Mouse (Mus musculus) spleen, embryonic (tissue): ENCODE measurements at regions not wholly inside any gene's neighbourhood (a gene's known extent, or its start where the extent isn't known, plus 50 kb on each side); places are given as distances from the start of the nearest gene placed in this dataset.

Experiments used
- CTCF ChIA-PET: fragments of 350-600 bp; sonication (Branson Sonifier 250); formaldehyde crosslinking; loops from one replicate; lab custom pipeline; 2022; lab: Charles Lee

DNA sequence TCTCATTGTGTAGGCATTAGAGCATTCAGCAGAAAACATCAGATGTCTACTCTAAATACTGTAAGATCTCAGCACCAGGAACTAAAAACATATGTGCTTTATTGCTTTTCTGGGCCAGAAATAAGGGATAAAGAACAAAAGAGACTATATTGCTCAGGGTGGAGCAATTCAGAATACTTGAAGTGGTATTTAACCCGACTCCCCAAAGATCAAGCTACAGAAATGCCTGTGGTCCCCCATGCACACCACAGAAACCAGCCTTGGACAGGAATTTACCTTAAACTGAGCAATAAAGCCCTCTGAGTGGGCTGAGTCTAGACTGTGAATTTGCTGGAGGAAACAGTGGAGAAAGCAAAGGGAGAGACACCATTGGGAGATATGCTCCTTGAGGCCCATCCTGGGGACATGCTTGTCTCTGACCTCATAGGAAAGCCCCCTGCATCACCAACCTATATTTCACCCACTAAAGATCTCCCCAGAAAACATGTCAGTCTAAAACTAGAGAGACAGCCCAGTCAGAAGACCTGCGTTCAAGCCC, 197.3 kb upstream of the 4930412O13Rik start:
- CTCF ChIA-PET: no interaction called here

DNA sequence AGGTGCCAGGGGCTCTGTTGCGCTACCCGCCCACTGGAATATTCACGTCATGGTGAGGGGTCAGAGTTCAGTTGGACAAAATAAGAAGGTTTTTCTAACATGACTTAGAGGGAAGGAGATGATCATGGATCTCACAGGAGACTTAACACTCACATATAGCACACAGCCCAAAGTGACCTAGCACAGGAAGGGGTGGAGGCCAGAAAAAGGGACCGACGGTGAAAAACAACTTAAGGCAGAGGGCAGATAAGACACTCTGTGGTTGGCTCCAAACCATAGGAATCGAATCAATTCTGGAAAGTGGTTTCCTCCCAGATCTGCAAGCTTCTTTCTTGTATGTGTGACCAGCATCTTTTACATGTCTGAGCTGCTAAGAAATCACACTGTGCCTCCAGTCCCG, 192.9 kb upstream of the 4930412O13Rik start:
- CTCF ChIA-PET: no interaction called here

DNA sequence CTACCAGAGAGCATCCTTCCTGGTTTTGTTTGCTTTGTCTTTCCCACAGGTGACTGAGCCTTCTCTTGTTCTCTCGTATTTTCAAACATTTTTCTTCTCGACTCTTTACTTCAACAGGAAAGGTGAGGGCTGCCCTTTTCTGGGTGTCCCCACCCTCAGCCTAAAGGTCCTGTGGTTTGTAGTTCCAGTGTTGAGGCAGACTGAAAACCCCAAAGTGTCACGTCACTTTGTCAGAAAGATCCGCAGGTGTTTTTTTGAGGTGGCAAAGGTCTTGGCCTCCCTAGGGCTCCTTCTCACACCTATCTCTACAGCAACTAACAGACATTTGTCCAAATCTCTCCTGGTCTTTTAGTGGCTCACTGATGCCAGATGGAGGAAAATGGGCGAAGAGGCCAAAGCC, 191.5 kb upstream of the 4930412O13Rik start:
- CTCF ChIA-PET: no interaction called here

DNA sequence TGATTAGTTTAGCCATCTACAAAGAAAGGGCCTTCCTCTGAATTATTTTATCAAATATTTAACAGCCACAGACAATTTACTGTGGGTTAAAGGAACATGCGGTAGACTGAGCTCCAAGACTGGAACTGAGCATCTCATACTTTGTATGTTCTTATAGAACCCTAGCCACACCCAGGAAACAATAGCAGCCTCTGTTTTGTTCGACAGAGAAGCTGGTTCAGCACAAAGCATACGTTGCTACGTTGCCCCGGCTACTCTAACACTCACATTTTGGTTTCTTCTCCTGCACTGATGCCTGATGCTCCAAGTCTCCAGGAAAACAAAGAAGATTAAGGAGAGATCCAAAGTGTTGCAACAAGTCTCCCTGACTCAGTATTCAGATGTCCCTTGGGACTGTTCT, 189.5 kb upstream of the 4930412O13Rik start:
- CTCF ChIA-PET: no interaction called here

DNA sequence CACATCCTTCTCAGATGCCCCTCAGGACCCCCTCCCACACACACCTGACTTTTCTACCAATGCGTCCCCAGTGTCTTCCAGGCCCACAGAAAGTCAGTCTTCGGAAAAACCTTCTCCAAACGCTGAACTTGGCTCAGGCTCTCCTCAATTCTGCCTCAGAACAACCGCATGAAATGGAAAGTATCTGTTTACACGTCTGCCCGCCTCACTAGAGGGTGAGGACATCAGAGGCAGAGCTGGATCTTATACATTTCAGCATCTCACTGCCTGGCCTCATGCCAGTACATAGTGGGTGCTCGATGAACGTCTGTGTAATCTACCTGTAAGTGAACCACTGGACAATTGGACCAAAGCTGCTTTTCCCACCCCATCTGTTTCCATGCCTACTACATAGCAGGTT, 189.1 kb upstream of the 4930412O13Rik start:
- CTCF ChIA-PET: no interaction called here

DNA sequence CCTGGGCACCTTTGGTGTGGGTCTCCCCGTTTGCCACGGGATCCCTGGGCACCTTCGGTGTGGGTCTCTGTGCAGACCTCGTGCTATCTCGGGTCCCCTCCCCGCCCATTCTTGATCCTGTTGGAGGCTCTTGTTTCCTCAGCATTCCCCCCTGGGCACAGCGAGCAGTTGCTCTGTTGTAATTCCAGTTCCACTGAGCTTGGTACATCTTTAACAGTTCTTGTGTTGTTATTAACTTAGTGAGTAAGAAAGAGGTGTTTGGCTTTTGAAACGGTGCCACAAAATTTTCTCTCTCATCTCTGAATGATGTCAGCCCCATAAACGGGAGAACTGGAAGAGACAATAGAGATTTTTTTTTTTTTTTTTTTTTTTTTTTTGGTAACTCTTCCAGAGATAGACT, 187.7 kb upstream of the 4930412O13Rik start:
- CTCF ChIA-PET: no interaction called here

DNA sequence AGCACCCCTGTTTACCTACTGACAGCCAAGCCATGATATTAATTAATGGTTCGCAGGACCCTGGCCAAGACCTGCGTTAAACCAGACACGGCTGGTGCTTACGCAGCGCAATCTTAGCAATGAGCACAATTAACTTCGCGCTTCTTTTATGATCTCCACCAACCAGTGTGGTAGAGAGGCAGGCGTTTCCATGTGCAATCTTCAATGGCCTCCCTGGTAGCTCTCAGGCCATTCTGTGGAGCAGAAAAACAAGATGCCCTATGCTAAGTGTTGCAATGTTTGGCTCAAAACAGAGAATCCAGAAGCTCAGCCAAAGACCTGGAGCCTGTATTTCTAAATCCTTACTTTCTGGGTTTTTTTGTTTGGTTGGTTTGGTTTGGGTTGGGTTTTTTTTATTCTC, 186.9 kb upstream of the 4930412O13Rik start:
- CTCF ChIA-PET: no interaction called here

DNA sequence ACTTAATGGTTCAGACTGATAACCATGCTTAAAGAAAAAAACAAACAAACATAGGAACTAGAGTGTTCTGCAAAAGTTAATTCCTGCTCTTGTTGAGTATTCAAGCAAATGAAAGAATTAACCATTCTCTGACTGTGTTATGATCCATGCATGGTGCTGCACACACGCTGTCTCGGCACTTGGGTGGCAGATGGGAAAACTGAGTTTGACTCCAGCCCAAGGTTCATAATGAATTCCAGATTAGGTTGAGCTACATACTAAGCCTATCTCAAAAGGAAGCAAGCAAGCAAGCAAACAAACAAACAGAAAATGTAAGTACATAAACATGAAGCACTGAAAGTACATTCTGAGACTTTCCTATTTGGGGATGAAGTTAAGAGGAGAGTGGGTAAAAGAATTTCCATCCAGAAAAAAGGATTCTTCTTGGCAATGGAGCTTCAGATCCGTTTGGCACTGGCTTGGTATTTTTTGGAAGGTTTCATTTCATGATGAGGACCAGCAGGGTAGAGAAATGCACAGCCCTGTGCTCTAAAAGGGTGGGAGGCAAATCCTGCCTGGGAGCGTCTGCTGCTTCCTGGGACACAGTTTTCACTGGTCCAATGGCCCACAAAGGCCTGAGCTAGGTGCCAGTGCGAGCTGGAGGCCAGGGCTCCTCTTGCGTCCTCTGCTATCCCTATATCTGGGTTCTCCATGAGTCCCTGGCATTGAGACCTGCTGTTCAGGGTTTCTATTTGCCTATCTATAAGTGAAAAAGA, 183.3 kb upstream of the 4930412O13Rik start:
- CTCF ChIA-PET: no interaction called here

DNA sequence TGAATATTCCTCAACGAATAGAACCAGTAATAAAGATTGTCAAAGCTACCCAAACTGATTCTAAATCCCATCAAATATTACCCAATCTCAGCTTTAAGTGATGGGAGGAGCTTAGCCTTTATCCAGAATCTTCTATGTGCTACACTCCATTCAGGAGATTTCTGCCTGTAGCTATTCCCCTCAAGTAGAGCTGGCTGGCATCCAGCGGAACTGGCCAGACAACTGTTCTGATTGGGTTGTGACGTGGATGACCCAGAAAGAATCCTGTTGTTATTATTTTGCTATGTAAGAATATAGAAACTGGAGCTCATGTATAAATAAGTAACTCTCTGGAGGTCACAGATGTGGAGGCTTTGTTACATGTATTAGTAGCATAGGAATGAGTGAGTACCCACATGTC, 176.8 kb upstream of the 4930412O13Rik start:
- CTCF ChIA-PET: no interaction called here

DNA sequence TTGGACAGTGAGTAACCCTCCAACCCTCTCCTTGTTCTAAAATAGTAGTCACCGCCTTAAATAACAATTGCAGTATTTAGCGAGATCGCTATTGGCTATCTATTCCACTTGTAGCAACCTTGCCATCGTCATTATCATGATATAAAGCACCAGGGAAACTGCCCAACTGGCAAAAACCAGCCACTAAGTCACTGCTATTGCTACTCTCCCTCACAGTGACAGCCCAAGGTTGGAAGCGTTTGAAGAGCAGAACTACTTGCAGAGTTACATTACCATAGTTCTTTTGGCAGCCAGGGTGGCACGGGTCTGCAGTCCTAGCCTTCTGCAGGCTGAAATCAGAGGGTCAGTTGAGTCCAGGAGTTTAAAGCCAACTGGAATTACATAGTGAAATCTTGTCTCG, 171.6 kb upstream of the 4930412O13Rik start:
- CTCF ChIA-PET: no interaction called here

DNA sequence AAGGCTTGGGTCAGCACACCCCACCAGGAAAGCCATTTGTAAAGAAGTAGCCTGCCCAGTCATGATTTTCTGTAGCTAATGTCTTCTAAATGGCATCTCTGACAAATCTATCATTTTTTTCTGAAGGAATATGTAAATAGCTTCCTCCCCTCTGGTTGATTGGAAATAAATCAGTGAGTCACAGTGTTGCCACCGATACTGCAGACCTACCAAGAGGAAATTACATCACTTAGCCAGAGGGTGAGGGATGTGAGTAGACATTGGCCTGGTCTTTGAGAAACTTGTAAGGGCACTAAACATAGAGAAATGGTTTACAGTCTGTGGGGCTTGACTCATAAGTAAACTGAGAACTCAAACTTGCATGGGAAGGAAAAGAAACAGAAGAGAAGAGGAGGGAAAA, 163.1 kb upstream of the 4930412O13Rik start:
- CTCF ChIA-PET: no interaction called here

DNA sequence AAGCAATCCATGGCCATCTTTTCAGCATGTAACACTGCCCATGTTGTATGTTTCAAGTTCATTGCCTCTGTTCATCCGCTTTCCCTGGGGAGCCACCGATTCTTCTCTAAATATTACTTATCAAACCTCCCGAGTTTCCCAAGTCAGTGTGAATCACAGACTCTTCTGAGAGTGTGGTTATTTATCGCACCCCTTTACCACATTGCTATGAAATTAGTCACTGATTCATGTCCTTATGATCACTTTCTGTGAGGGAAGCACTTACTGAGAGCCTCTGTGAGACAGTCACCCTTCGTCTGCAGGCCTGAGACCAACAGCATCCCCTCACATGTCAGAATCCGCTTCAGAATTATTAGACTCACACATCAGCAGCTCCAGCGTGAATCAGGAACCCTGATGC, 147.8 kb upstream of the 4930412O13Rik start:
- CTCF ChIA-PET: no interaction called here

DNA sequence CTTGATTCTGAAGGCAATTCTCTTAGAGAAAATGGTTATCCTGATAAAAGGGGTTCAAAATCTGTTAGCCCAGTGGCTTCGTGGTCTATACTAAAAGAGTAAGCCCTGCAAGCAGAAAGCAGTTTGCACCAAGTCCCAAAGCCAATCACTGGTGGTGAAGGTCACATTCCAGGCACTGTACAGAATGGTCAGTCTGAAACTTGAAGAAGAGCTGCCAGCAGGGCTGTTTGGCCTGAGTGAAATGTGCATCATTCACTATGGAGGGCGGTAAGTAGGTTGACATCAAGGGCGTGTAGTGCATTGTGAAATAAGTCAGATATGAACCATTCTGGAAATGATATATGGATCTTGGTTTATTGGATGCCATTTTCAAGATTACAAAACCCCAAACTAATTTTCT, 136.9 kb upstream of the 4930412O13Rik start:
- CTCF ChIA-PET: no interaction called here

DNA sequence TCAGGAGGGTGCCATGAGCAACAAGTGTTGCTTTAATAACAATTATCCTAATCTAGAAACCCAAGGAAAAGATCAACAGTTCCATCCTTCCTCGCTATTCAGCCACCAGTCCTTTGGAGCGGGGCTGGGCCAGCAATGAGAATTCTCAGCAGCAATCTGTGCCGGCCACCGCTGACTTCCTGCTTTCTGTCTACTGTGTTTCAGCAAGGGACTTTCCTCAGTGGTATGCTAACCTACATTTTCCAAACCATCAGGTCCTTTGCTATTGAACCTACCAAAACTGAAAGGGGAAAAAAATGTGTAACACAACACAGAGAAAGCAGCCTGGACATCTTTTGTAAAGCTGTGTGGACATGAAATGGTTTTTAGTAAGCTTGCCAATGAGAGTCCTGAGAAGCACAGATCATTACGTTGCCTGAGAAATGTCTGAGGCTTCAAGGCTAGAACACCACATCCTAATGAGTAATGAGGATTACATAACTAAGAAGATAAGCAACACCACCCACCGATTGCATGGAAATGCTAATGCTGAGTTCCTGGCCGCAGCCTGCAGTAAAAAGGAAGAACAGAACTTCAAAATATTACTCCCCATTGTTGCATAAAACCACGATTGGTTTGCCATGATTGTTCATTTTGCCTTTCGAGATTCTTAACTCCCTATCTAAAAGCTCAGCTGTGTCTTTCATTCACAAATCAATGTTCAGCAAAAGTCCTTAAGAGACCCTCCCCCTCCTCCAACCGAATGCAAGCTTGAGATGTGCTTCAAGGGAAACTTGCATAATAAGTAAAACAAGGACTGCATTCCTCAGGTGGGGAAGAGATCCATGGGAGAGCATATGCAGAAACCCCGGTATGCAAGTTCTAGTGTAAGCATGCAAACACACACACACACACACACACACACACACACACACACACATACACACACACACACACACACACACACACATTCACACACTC, 130.9 kb upstream of the 4930412O13Rik start:
- CTCF ChIA-PET: no interaction called here

DNA sequence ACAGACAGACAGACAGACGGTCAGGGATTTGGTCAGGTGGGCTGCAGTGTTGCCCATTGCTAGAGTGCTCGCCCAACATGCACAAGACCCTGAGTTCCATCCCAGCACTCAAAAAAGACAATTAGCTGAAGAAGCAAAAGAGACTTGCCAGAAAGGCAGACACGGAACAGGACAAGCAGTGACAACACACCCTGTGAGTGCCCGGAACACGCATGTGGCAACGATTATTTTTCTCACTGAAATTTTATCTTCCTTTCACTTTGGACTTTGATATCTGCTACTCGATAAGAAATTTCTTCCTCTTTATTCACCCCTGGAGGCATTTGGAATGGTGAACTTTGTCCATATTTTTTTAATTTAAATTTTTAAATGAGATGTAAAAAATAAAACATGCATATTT, 127.4 kb upstream of the 4930412O13Rik start:
- CTCF ChIA-PET: no interaction called here

DNA sequence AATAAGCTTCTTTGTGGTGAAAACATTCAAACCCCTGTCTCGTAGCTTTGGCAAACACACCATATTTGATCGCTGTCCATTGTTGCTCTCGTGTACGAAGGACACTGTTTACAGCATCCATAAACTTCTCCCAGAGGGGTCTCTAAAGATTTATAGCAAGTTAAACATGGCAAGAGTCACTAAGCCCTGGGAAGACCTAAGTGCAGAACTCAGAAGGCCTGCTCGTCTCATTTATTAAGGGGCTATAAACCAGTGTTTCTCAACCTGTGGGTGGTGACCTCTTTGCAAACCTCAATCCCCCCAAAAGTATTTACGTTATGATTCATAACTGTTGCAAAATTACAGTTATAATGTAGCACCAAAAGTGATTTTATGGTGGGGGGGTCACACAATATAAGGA, 126.9 kb upstream of the 4930412O13Rik start:
- CTCF ChIA-PET: no interaction called here

DNA sequence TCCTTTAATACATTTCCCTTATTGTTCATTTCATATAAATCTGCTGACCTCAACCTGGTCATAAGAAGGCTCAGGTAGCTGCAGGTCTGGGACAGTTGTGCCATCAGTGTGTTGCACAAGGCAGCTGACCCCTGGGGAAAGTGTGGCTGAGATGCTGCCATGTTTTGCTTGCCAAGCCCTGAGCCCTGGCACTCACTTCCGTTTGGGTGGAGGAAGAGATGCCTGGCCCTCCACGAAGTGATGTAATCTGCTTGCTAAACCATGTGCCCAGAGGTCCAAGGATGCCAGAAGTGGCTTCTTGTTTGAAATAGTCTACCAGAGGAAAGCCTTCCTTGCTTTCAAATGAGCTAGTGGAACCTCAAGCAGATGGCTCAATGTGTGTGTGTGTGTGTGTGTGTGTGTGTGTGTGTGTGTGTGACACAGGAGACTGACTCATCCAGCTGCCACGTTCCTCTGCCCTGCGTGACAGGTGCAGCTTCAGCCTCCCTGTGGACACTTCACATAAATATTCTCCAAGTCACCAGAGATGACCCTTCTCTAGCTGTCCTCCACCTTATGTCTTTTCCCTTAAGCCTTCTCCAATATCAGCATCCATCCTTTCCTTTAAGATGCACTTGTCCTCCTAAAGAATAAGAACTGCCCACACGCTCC, 123.2 kb upstream of the 4930412O13Rik start:
- CTCF ChIA-PET: no interaction called here

DNA sequence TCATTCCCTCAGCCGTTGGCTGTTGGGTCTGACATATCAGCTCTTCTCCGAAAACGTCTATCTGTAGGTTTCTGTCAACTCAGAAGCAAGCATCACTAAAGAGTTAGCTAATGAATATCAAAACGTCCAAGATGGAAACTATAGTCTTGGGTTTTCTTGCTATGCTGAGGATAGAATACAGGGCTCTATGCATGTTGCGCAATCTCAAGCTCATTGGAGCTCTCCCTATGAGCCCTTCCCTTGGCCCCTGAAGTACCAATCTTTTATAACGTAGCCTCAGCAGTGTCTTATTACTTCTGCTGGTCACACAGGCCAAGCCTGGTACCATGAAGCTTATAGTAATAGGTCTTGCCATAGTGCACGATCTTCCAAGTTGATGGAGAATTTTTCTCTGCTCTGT, 122.1 kb upstream of the 4930412O13Rik start:
- CTCF ChIA-PET: no interaction called here

DNA sequence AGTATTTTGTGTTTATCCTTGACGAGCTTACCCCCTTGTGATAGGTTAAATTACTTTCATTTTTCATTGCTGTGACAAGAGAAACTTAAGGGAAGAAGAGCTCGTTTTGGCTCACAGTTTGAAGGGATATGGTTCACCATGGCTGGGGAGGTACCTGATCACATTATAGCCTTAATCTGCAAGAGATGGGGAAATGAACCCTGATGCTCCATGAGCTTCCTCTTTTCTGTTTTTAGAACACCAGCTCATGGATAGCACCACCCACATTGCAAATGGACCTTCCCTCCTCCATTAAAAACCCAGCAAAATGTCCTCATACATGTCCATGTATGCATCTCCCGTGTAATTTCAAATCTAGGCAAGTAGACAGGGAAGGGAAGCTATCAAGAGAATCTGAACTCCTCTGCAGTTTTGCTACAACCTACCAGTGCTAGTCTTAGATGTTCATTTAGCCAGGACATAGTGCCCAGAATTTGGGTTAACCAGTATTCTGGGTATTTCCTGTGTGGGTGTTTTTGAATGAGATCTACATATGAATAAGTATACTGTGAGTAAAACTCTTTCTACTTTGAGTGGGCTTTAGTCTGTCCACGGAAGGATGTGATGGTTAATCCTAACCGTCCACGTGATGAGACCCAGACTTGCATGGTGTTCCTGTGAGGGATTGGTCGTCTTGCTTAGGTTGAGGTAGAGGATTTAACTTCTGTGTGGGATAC, 121.5 kb upstream of the 4930412O13Rik start:
- CTCF ChIA-PET: no interaction called here

DNA sequence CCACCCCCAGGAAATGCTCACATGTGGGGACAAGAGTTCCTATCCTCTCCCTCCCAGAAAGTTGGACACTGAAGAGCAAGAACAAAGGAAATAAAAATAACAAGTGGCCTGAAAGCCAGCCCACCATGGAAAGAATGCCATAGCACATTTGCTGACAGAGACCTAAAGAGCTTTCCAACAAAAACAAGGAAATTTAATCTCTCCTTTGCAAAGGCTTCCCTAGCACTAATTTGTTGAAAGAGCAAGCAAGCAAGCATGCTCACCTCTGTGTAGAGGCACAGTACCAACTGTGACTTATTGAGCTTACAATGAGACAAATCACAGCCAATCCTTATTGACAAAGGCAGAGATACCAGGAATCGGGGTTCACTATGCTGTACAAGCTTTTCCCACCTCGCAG, 100.9 kb upstream of the 4930412O13Rik start:
- CTCF ChIA-PET: no interaction called here

DNA sequence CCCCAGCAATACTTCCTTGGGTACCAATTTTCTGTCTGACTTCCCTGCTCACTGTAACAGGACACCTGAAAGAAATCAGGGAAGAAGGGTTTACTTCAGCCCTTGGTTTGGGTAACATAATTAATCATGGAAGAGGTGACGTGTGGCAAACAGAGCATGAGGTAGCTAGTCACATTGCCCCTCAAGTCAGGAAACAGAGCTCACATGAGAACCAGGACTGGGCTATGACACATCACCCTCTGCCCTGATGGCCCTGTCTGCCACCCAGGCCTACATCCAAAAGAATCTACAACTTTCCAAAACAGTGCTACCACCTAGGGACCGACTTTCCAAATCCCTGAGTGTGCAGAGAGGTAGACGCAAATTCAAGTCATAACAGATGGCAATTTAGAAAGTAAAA, 98.4 kb upstream of the 4930412O13Rik start:
- CTCF ChIA-PET: interaction anchor here (0.6 kb wide), 1 partner anchor 105 kb away, joined by 7 read pairs; no protein-coding TSS in a partner anchor
